Mouse (Mus musculus) bone marrow, adult 2 months (tissue): ENCODE results near the gene H6pd. TPM values are rescaled to one million over a fixed set of nuclear protein-coding genes. Genes with fewer than 3 reads are reported as not detected.

ENCODE experiments used
- H3K27ac ChIP-seq: fragments of 200-500 bp; 2 replicates; pipeline ENCODE4 v1.5.1; 2012; ENCODE audit warnings: low read depth, mild to moderate bottlenecking, control low read depth, inconsistent platforms, low read length; ENCODE audit not compliant: control insufficient read depth, poor library complexity, insufficient read depth
- H3K4me1 ChIP-seq: fragments of 200-500 bp; 2 replicates; pipeline ENCODE4 v1.6.1; 2011; ENCODE audit warnings: low read length; ENCODE audit not compliant: control insufficient read depth, insufficient read depth
- H3K4me3 ChIP-seq: fragments of 200-500 bp; replicated peaks from 2 replicates; pipeline ENCODE3; 2011; ENCODE audit warnings: mild to moderate bottlenecking, low read depth, low read length, control low read depth; ENCODE audit not compliant: control insufficient read depth
- CTCF ChIP-seq: fragments of 200-500 bp; IDR thresholded peaks from 2 replicates; pipeline ENCODE4 v1.5.1; 2011; ENCODE audit warnings: low read length, control low read depth; ENCODE audit not compliant: control insufficient read depth, insufficient read depth
- POLR2A ChIP-seq: fragments of 200-500 bp; IDR thresholded peaks from 2 replicates; pipeline ENCODE4 v1.6.1; 2011; ENCODE audit warnings: low read depth, mild to moderate bottlenecking, control low read depth, low read length, borderline replicate concordance; ENCODE audit not compliant: control insufficient read depth
- WGBS: fragments of 180-500 bp; shearing (Covaris S2); methylation state at CpG from one replicate; pipeline ENCODE4 v1.1.7; 2018; 5-methylcytosine and 5-hydroxymethylcytosine counted together
- polyA plus RNA-seq: library from polyadenylated mRNA; stranded (reverse); fragments of >200 nt; gene quantifications from 2 replicates; pipeline ENCODE4 v1.2.4, GENCODE M21; 2011; ENCODE audit warnings: low replicate concordance; ENCODE audit not compliant: missing spikeins, insufficient read depth, insufficient read length

The H6pd gene
- polyA plus RNA-seq, 1 experiment: 7.2 TPM

- TF ChIP-seq CTCF (no peak), POLR2A (no peak)
- WGBS: 59% methylated on average over 8 of the region's 8 CpGs
- no peak overlapping the region for H3K4me3 ChIP-seq
- no peak overlapping the region for H3K27ac ChIP-seq
- peaks cover 10% of the 10 kb centered on the region for H3K4me1 ChIP-seq
Measured at GRCm38 (mm10) chr4:150006991-150007390, 1.8 kb downstream of the H6pd start.

- Histone ChIP-seq H3K4me3 (no peak overlapping the region), H3K27ac (no peak overlapping the region), H3K4me1 (peaks cover 10% of the 10 kb centered on the region)
- 72% methylated on average over 21 of the region's 21 CpGs for WGBS
- TF ChIP-seq POLR2A (no peak), CTCF (no peak)
Measured at GRCm38 (mm10) chr4:150006122-150006854, 2.5 kb downstream of the H6pd start.

- TF ChIP-seq CTCF (no peak), POLR2A (no peak)
- no peak overlapping the region for H3K27ac ChIP-seq
- H3K4me3 ChIP-seq: no peak overlapping the region
- WGBS: 87% methylated on average over 10 of the region's 10 CpGs
- peaks cover 5% of the 10 kb centered on the region for H3K4me1 ChIP-seq
Measured at GRCm38 (mm10) chr4:150005231-150005630, 3.6 kb downstream of the H6pd start.

DNA sequence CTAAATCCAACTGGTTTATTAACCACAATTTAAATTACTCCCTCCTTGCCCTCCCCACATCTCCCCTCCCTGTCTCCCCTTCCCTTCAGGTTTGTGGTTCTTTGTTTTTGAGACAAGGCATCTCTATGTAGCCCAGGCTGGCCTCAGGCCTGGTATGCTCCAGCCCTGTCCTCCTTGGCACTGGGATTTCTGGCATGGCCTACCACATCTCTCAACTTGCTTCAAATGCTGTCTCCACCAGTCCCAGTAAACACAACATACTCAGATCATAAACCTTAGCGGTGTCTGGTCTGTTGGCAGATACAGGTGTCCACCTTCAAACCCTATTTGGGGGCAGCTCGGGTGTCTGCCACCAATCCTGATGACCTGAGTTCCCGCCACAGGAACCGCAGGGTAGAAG, 5.2 kb downstream of the H6pd start:
- TF ChIP-seq POLR2A (no peak), CTCF (no peak)
- WGBS: 79% methylated on average over 4 of the region's 4 CpGs
- Histone ChIP-seq H3K4me1 (peaks cover 5% of the 10 kb centered on the region), H3K27ac (no peak overlapping the region), H3K4me3 (no peak overlapping the region)

GRCm38 (mm10) chr4:150003021-150003580, 5.7 kb downstream of the H6pd start:
- WGBS: 45% methylated on average over 7 of the region's 7 CpGs
- TF ChIP-seq CTCF (no peak), POLR2A (no peak)
- peaks cover 5% of the 10 kb centered on the region for H3K4me1 ChIP-seq
- no peak overlapping the region for H3K27ac ChIP-seq
- no peak overlapping the region for H3K4me3 ChIP-seq

GRCm38 (mm10) chr4:150002021-150002528, 6.7 kb downstream of the H6pd start:
- Histone ChIP-seq H3K27ac (peak overlapping the region; percentile 59), H3K4me3 (no peak overlapping the region), H3K4me1 (peaks cover 5% of the 10 kb centered on the region)
- WGBS: 29% methylated on average over 12 of the region's 12 CpGs
- no peak for TF ChIP-seq POLR2A

- peak overlapping the region; percentile 61 for H3K27ac ChIP-seq
- WGBS: 11% methylated on average over 10 of the region's 10 CpGs
- peaks cover 5% of the 10 kb centered on the region for H3K4me1 ChIP-seq
- H3K4me3 ChIP-seq: peak overlapping the region; percentile 38
- TF ChIP-seq CTCF: no peak
- TF ChIP-seq POLR2A: no peak
Measured at GRCm38 (mm10) chr4:150001221-150001860, 7.5 kb downstream of the H6pd start.

GRCm38 (mm10) chr4:149999931-150000555, 8.8 kb downstream of the H6pd start:
- peak overlapping the region; percentile 5 for H3K4me3 ChIP-seq
- H3K4me1 ChIP-seq: peaks cover 5% of the 10 kb centered on the region
- H3K27ac ChIP-seq: no peak overlapping the region
- TF ChIP-seq POLR2A: no peak
- TF ChIP-seq CTCF: no peak
- WGBS: 79% methylated on average over 15 of the region's 15 CpGs
